Comparison of ENCODE assay signal across 8 mouse cellular contexts in the genomic region with DNA sequence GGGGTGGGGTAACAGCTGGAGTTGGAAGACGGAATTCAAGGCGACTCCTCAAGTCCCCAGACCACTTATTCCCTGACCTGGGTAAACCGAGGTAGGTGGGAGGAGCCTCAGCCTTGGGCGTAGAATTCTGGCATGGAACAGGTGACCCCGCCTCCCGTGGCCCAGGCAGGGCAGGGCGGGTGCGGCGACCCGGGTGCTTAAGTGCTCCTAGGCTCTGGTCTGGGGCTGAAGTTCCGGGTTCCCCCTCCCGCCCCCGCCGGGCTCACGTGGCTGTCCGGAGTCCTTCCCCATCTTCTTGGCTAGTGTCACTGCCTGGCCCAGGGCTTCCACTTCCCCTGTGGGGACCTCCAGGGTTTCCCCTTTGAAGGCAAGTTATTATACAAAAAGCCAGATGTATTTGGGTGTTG. TPM values are rescaled to one million over a fixed set of nuclear protein-coding genes. Genes with fewer than 3 reads are reported as not detected.
DNase-seq lines count a peak whose midpoint lies in the region; ATAC-seq and TF ChIP-seq lines count a peak whose summit lies in the region.

No protein-coding gene starts in this region.

- peak overlapping the region; percentile 73 for H3K27ac ChIP-seq in lung, postnatal 0 days (ENCODE audit: low read length)
- peak overlapping the region; percentile 99; the same call in 1 of the 2 replicates for H3K27ac ChIP-seq in stomach, embryonic 15.5 days

- no peaks in the 10 kb centered on the region for H3K27me3 ChIP-seq in G1E (ENCODE audit: insufficient read depth, low read length)
- no peaks in the 10 kb centered on the region for H3K27me3 ChIP-seq in lung, postnatal 0 days (replicated peaks; ENCODE audit: insufficient read depth, low read length)
- H3K27me3 ChIP-seq in stomach, embryonic 15.5 days (replicated peaks), result peaks cover 10% of the 10 kb centered on the region; the same call in 1 of the 2 replicates

- ATAC-seq in G1E (ENCODE audit: extremely low read depth, insufficient number of reproducible peaks, low FRiP score, poor library complexity, severe bottlenecking), result peak; percentile 29
- no peak for ATAC-seq in lung, postnatal 0 days
- no peak for ATAC-seq in stomach, embryonic 15.5 days (ENCODE audit: insufficient read depth, low FRiP score, low read depth)

- peaks cover 38% of the 10 kb centered on the region for H3K4me1 ChIP-seq in G1E (ENCODE audit: insufficient read depth, low read depth, low read length)
- H3K4me1 ChIP-seq in lung, postnatal 0 days (ENCODE audit: insufficient read depth, low read depth, low read length), result peaks cover 18% of the 10 kb centered on the region
- H3K4me1 ChIP-seq in stomach, embryonic 15.5 days, result peaks cover 24% of the 10 kb centered on the region

- peaks cover 18% of the 10 kb centered on the region for H3K36me3 ChIP-seq in G1E (replicated peaks)
- no peaks in the 10 kb centered on the region for H3K36me3 ChIP-seq in lung, postnatal 0 days (ENCODE audit: insufficient read depth, low read length)
- H3K36me3 ChIP-seq in stomach, embryonic 15.5 days, result no peaks in the 10 kb centered on the region

- peak overlapping the region; percentile 79 for H3K4me3 ChIP-seq in G1E (ENCODE audit: low read depth, low read length)
- peak overlapping the region; percentile 19; the same call in 1 of the 2 replicates for H3K4me3 ChIP-seq in lung, postnatal 0 days (ENCODE audit: low read depth, low read length)
- H3K4me3 ChIP-seq in stomach, embryonic 15.5 days (replicated peaks), result peak overlapping the region; percentile 78

- H3K4me2 ChIP-seq in lung, postnatal 0 days (replicated peaks; ENCODE audit: low read depth, low read length), result peak overlapping the region; percentile 90
- peak overlapping the region; percentile 94 for H3K4me2 ChIP-seq in stomach, embryonic 15.5 days

- H3K9ac ChIP-seq in lung, postnatal 0 days (replicated peaks; ENCODE audit: low read depth), result no peak overlapping the region; the same call in 1 of the 2 replicates
- H3K9ac ChIP-seq in stomach, embryonic 15.5 days, result no peak overlapping the region

- 2% methylated on average over 16 of the region's 16 CpGs for WGBS in lung, postnatal 0 days
- 4% methylated on average over 16 of the region's 16 CpGs for WGBS in stomach, embryonic 15.5 days

- TF ChIP-seq EP300 in lung, postnatal 0 days (IDR thresholded peaks at IDR 0.05), result no peak

- DNase-seq in cerebellum, adult 11-12 months, result peak; percentile 76
- DNase-seq in cerebellum, adult 8-10 months, result no peak
- DNase-seq in G1E (ENCODE audit: low spot score), result peak; percentile 93
- DNase-seq in gastrocnemius, postnatal 25 days, result peak; percentile 76
- DNase-seq in kidney, adult 8-10 months, result peak; percentile 86 to 88
- DNase-seq in lung, postnatal 0 days (ENCODE audit: low spot score), result peak; percentile 74
- DNase-seq in left cerebral cortex, adult 9 months (ENCODE audit: low spot score in 2 of 2), result no peak

- H3K9me3 ChIP-seq in G1E (replicated peaks), result no peaks in the 10 kb centered on the region
- H3K9me3 ChIP-seq in lung, postnatal 0 days (ENCODE audit: low read length), result no peaks in the 10 kb centered on the region
- H3K9me3 ChIP-seq in stomach, embryonic 15.5 days, result no peaks in the 10 kb centered on the region

- no peak for TF ChIP-seq CTCF in G1E (IDR thresholded peaks at IDR 0.05; ENCODE audit: low read depth, low read length)
- no peak for TF ChIP-seq CTCF in lung, postnatal 0 days (IDR thresholded peaks at IDR 0.05)

RNA-seq across cellular contexts. Expression of a gene that starts 0.8 kb away (rescaled TPM):
- total RNA-seq in G1E (2014; fragmentation: Nextera tagmentation) (27.7 and 31.1 TPM in 2 replicates), G1E (2017) (6.4 and 7.1 TPM in 2 replicates)
- 75.7 and 79.1 TPM in 2 replicates for polyA plus RNA-seq in G1E (2012)
- total RNA-seq in gastrocnemius, postnatal 25 days (2021), result 10 to 100 TPM; 21.4 to 22.3 TPM
- polyA plus RNA-seq in lung, postnatal 0 days (2015; fragmentation: Nextera tagmentation; extraction: Ambion mirVana), result 58.2 and 62.0 TPM in 2 replicates
- 56.2 and 60.1 TPM in 2 replicates for polyA plus RNA-seq in stomach, embryonic 15.5 days (2015; fragmentation: Nextera tagmentation; extraction: Ambion mirVana)

RNA-seq across cellular contexts. Expression of a gene that starts 28.5 kb away (rescaled TPM):
- 35.9 and 52.2 TPM in 2 replicates for total RNA-seq in G1E (2014; fragmentation: Nextera tagmentation)
- total RNA-seq in G1E (2017), result 63.5 and 76.7 TPM in 2 replicates
- 272 and 393 TPM in 2 replicates for polyA plus RNA-seq in G1E (2012)
- total RNA-seq in gastrocnemius, postnatal 25 days (2021), result 100 to 1,000 TPM; 149 to 161 TPM
- 118 and 121 TPM in 2 replicates for polyA plus RNA-seq in lung, postnatal 0 days (2015; fragmentation: Nextera tagmentation; extraction: Ambion mirVana)
- polyA plus RNA-seq in stomach, embryonic 15.5 days (2015; fragmentation: Nextera tagmentation; extraction: Ambion mirVana), result 159 and 181 TPM in 2 replicates

RNA-seq across cellular contexts. Expression of a gene that starts 33.5 kb away (rescaled TPM):
- total RNA-seq in G1E (2014; fragmentation: Nextera tagmentation) (28.6 and 34.4 TPM in 2 replicates), G1E (2017) (21.2 and 24.8 TPM in 2 replicates)
- polyA plus RNA-seq in G1E (2012), result 62.7 and 70.5 TPM in 2 replicates
- total RNA-seq in gastrocnemius, postnatal 25 days (2021), result 10 to 100 TPM; 11.7 to 14.2 TPM
- polyA plus RNA-seq in lung, postnatal 0 days (2015; fragmentation: Nextera tagmentation; extraction: Ambion mirVana), result 27.9 TPM in 2 replicates
- polyA plus RNA-seq in stomach, embryonic 15.5 days (2015; fragmentation: Nextera tagmentation; extraction: Ambion mirVana), result 41.8 and 44.9 TPM in 2 replicates

RNA-seq across cellular contexts. Expression of a gene that starts 35.5 kb away (rescaled TPM):
- total RNA-seq in G1E (2014; fragmentation: Nextera tagmentation) (not detected in 2 replicates), G1E (2017) (0.29 TPM in 1 of 2 replicates, not detected in the other)
- polyA plus RNA-seq in G1E (2012), result not detected in 2 replicates
- total RNA-seq in gastrocnemius, postnatal 25 days (2021), result under 1 TPM; 0.10 to 0.83 TPM
- 0.40 and 0.57 TPM in 2 replicates for polyA plus RNA-seq in lung, postnatal 0 days (2015; fragmentation: Nextera tagmentation; extraction: Ambion mirVana)
- 10.6 and 11.4 TPM in 2 replicates for polyA plus RNA-seq in stomach, embryonic 15.5 days (2015; fragmentation: Nextera tagmentation; extraction: Ambion mirVana)

RNA-seq across cellular contexts. Expression of a gene that starts 42.2 kb away (rescaled TPM):
- 1,577 and 1,715 TPM in 2 replicates for total RNA-seq in G1E (2014; fragmentation: Nextera tagmentation)
- 1,676 and 1,695 TPM in 2 replicates for total RNA-seq in G1E (2017)
- 2,355 and 3,878 TPM in 2 replicates for polyA plus RNA-seq in G1E (2012)
- 100 to 1,000 TPM; 838 to 862 TPM for total RNA-seq in gastrocnemius, postnatal 25 days (2021)
- polyA plus RNA-seq in lung, postnatal 0 days (2015; fragmentation: Nextera tagmentation; extraction: Ambion mirVana), result 509 and 537 TPM in 2 replicates
- polyA plus RNA-seq in stomach, embryonic 15.5 days (2015; fragmentation: Nextera tagmentation; extraction: Ambion mirVana), result 517 and 544 TPM in 2 replicates

Comparison
In these comparisons a context has a peak if more than half of its experiments do, and no peak if none do; other contexts are left out.
1. DNase-seq: peak in cerebellum, adult 11-12 months (single experiment), G1E (single experiment), gastrocnemius, postnatal 25 days (single experiment), kidney, adult 8-10 months (2 of 2) and lung, postnatal 0 days (single experiment); none in cerebellum, adult 8-10 months (single experiment) and left cerebral cortex, adult 9 months (0 of 2).
2. H3K4me3 ChIP-seq: peak in every context shown above with its lines; median percentile 79 in G1E; 78 in stomach, embryonic 15.5 days; 19 in lung, postnatal 0 days.